Mouse (Mus musculus) lung, postnatal 0 days (tissue): ENCODE results near the gene Akt2.

Experiments used
- CTCF ChIP-seq: IDR thresholded peaks from 2 replicates; pipeline ENCODE4 v1.5.1; 2016; ENCODE audit warnings: antibody characterized with exemption, mild to moderate bottlenecking
- EP300 ChIP-seq: IDR thresholded peaks from 2 replicates; pipeline ENCODE4 v1.6.1; 2016; ENCODE audit warnings: antibody characterized with exemption, mild to moderate bottlenecking, control low read depth

DNA sequence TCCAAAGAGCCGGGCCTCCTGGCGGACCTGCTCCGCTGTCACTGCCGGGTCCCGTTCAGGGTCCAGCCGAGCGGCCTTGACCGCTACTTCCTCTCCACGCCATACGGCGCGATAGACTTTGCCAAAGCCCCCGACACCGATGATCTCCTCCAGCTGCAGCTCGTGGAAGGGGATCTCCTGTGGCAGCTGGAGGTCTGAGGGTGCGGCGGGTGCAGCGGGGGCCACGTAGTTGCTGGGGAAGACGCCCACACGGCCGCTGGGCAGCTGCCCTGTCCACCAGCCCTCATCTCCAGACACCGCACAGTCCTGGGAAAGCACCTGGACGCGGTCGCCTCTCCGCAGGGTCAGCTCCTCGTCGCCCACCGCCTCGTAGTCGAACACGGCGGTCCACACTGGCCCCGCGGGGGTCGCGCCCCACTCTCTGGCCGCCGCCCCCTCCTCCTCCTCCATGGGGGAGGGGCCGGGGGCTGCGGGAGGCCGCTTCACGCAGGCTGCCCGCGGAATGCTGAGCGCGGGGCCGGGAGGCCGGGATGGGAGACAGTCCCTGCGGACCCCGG is 82.3 kb downstream of the Akt2 start:
- TF ChIP-seq EP300 = no peak
- no peak for TF ChIP-seq CTCF
